Comparison of ENCODE assay signal across 8 mouse cellular contexts in the genomic region with DNA sequence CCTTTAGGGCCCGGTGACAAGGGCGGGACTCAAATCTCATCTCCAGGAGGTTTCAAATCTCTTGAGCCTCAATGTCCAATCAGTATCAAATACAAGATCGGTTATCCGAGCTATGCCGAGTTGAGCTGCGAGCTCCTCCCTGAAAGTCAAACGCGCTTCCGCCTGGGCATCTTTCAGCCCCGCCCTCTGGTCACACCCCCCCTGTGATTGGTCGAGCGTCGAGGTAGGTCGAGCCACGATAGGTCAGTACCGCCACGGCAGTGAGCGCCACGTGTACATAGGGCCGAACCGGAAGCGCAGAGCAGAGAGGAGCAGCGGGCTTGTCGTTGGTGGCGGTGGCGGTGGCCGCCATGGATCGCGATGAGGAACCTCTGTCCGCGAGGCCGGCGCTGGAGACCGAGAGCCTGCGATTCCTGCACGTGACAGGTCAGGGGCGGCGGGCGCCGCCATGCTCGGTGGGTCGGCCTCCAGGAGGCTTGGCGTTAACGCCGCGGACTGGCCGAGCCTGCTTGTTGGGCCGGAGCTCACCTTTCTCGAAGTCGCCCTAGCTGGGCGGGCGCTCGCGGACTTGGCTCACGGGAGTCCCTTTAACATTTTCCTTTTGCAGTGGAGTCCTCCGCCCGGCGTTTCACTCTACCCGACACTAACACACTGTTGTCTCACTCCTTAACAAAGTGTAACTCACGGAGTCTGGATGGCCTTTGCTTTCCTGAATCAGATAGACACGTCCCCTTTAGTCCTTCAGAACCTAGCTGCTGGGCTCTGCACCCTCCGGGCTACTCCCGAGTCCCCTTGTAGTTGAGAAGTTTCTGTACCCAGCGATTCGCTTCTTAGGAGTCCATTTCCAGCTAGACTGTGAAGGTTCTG. TPM values are rescaled to one million over a fixed set of nuclear protein-coding genes. Genes with fewer than 3 reads are reported as not detected.
DNase-seq lines count a peak whose midpoint lies in the region; ATAC-seq lines count a peak whose summit lies in the region.

A gene (plus strand): TSS at position 286 of the 867 bp plus-strand sequence.

- peaks cover 38% of the 10 kb centered on the region for H3K36me3 ChIP-seq in hindbrain, embryonic 15.5 days

- H3K27me3 ChIP-seq in hindbrain, embryonic 15.5 days, result no peaks in the 10 kb centered on the region

- H3K9ac ChIP-seq in hindbrain, embryonic 15.5 days, result peak within 1 kb of the TSS; percentile 53

- peak; percentile 99 for DNase-seq in R1 (ENCODE audit: low read depth, low spot score)
- peak; percentile 95 to 96 for DNase-seq in cerebellum, postnatal 25 days
- peak; percentile 92 to 96 for DNase-seq in frontal cortex, postnatal 36 days (ENCODE audit: low spot score in 2 of 2)
- peak; percentile 94 for DNase-seq in left cerebral cortex, adult 11 months (ENCODE audit: low spot score)
- peak; percentile 97 to 98 for DNase-seq in lung, postnatal 4 days
- DNase-seq in retina, postnatal 7 days (ENCODE audit: low read depth, low spot score), result peak; percentile 90
- peak; percentile 87 for DNase-seq in urinary bladder, adult 2 months (ENCODE audit: low spot score)

- WGBS in hindbrain, embryonic 15.5 days, result under 1% methylated on average over 62 of the region's 65 CpGs

- H3K27ac ChIP-seq in hindbrain, embryonic 15.5 days (replicated peaks), result peak within 1 kb of the TSS; percentile 83

- peak; percentile 100 for ATAC-seq in hindbrain, embryonic 15.5 days (ENCODE audit: low FRiP score, low read depth)

- peak within 1 kb of the TSS; percentile 60 for H3K4me3 ChIP-seq in hindbrain, embryonic 15.5 days

- no peaks in the 10 kb centered on the region for H3K9me3 ChIP-seq in hindbrain, embryonic 15.5 days

- peak within 1 kb of the TSS; percentile 74 for H3K4me2 ChIP-seq in hindbrain, embryonic 15.5 days

- H3K4me1 ChIP-seq in hindbrain, embryonic 15.5 days (replicated peaks), result peaks cover 26% of the 10 kb centered on the region

RNA-seq across cellular contexts. Expression of the gene that starts here (rescaled TPM):
- polyA plus RNA-seq in hindbrain, embryonic 15.5 days (2015; fragmentation: Nextera tagmentation; extraction: Ambion mirVana), result 86.5 and 90.7 TPM in 2 replicates
- 73.2 and 86.9 TPM in 2 replicates for polyA plus RNA-seq in urinary bladder, adult 2 months (2012; rRNA removed)

Comparison
In these comparisons a context has a peak if more than half of its experiments do, and no peak if none do; other contexts are left out.
1. Peak in every context shown above with its lines: DNase-seq, ATAC-seq, H3K4me3 ChIP-seq and H3K27ac ChIP-seq.